Mouse (Mus musculus): ENCODE results near the gene Ggnbp2. TPM values are rescaled to one million over a fixed set of nuclear protein-coding genes. Genes with fewer than 3 reads are reported as not detected.
A peak's percentile ranks its signal among the peaks of the same experiment; 100 is the strongest.

Ggnbp2 gene
- 78.0 and 80.2 TPM in 2 replicates for polyA plus RNA-seq (2014; fragmentation: Nextera tagmentation; extraction: Ambion mirVana)

DNA sequence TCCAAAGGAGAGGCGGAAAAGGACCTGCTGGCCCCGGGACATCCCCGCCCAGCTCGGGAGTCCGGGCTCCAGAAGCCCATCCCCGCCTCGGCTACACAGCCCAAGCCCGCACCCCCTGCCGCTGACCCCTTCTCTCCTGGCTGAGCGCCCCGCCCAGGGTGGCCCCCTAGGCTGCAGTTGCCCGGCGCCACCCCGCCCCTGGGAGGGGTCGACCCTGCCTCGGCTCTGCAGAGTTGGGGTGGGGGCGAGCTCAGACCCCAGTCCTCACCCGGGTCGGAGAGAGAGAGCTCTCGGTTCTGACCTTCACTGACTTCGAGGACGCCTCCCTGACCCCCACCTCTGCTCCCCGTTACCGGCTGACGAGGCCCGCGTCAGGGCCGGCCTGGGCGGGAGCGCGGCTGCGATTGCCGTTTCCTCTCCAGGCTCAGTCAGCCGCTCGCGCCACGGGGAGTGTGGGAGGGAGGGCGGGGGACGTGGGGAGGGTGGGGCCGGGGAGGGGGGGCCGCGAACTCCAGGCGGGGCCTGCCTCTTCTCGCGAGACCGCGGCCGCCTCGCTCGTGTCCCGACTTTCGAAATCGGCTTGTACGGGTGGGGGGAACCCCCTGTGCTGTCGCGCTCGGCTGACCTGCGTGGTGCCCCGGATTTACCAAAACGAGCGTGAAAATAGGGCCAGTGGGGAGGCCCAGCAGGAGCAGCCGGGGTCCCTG is at the start of gene Ggnbp2:
Gene Ggnbp2 (minus strand): TSS at position 481 of the 707 bp plus-strand sequence.
- ATAC-seq (replicated peaks; ENCODE audit: low FRiP score) (peak; percentile 79), DNase-seq (ENCODE audit: low spot score) (peak; percentile 95)
- peak within 1 kb of the TSS; percentile 98 for H3K9ac ChIP-seq (ENCODE audit: low read depth, low read length)
- H3K4me2 ChIP-seq = peak within 1 kb of the TSS; percentile 88
- H3K4me3 ChIP-seq (ENCODE audit: low read depth, low read length) = peak within 1 kb of the TSS; percentile 79
- H3K36me3 ChIP-seq (ENCODE audit: control insufficient read depth, insufficient read depth, low read length) = no peaks in the 10 kb centered on the region
- peaks cover 27% of the 10 kb centered on the region for H3K4me1 ChIP-seq (replicated peaks; ENCODE audit: control insufficient read depth, insufficient read depth, low read length)
- no peaks in the 10 kb centered on the region for H3K27me3 ChIP-seq (replicated peaks; ENCODE audit: control insufficient read depth, insufficient read depth, low read length)
- 0% methylated on average over 55 of the region's 62 CpGs for WGBS
- H3K27ac ChIP-seq (ENCODE audit: low read depth, low read length) = peak within 1 kb of the TSS; percentile 99
- H3K9me3 ChIP-seq (ENCODE audit: control insufficient read depth, low read length) = no peaks in the 10 kb centered on the region

DNA sequence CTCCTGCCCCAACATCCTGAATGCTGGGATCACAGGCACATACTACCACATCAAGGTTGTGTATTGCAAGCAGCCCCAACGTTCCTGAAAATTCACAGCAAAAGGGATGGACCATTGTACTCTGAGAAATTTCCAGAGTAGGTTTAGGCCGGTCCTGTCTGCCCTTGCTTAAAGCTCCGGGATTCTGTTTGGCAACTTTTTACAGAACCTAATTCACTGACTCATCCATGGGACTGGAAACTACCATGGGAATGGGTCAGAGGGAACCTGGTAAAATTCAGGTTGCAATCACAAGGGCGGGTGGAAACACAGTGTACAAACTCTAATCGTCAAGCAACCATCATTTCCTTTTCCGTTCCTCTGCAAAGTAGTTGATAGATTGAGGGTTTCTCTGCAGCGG is 49.3 kb upstream of the Ggnbp2 start:
- Histone ChIP-seq H3K4me3 (ENCODE audit: low read depth, low read length) (no peak overlapping the region), H3K4me2 (no peak overlapping the region), H3K9me3 (ENCODE audit: control insufficient read depth, low read length) (no peaks in the 10 kb centered on the region), H3K36me3 (ENCODE audit: control insufficient read depth, insufficient read depth, low read length) (no peaks in the 10 kb centered on the region), H3K27me3 (replicated peaks; ENCODE audit: control insufficient read depth, insufficient read depth, low read length) (no peaks in the 10 kb centered on the region), H3K27ac (ENCODE audit: low read depth, low read length) (no peak overlapping the region), H3K4me1 (replicated peaks; ENCODE audit: control insufficient read depth, insufficient read depth, low read length) (peaks cover 5% of the 10 kb centered on the region), H3K9ac (ENCODE audit: low read depth, low read length) (no peak overlapping the region)
- ATAC-seq (replicated peaks; ENCODE audit: low FRiP score) = no peak
- DNase-seq (ENCODE audit: low spot score) = no peak
- WGBS = 57% methylated on average over 7 of the region's 7 CpGs

- no peaks in the 10 kb centered on the region for H3K9me3 ChIP-seq (ENCODE audit: control insufficient read depth, low read length)
- no peaks in the 10 kb centered on the region for H3K27me3 ChIP-seq (replicated peaks; ENCODE audit: control insufficient read depth, insufficient read depth, low read length)
- 33% methylated on average over 3 of the region's 3 CpGs for WGBS
- H3K4me1 ChIP-seq (replicated peaks; ENCODE audit: control insufficient read depth, insufficient read depth, low read length) = peaks cover 5% of the 10 kb centered on the region
- H3K36me3 ChIP-seq (ENCODE audit: control insufficient read depth, insufficient read depth, low read length) = no peaks in the 10 kb centered on the region
- no peak overlapping the region for H3K4me2 ChIP-seq
- DNase-seq (ENCODE audit: low spot score) (no peak), ATAC-seq (replicated peaks; ENCODE audit: low FRiP score) (no peak; the same call in 1 of the 2 replicates)
- H3K4me3 ChIP-seq (ENCODE audit: low read depth, low read length) = no peak overlapping the region
- no peak overlapping the region for H3K27ac ChIP-seq (ENCODE audit: low read depth, low read length)
- no peak overlapping the region for H3K9ac ChIP-seq (ENCODE audit: low read depth, low read length)
Measured at GRCm38 (mm10) chr11:84919276-84919675, 48.7 kb upstream of the Ggnbp2 start.

DNA sequence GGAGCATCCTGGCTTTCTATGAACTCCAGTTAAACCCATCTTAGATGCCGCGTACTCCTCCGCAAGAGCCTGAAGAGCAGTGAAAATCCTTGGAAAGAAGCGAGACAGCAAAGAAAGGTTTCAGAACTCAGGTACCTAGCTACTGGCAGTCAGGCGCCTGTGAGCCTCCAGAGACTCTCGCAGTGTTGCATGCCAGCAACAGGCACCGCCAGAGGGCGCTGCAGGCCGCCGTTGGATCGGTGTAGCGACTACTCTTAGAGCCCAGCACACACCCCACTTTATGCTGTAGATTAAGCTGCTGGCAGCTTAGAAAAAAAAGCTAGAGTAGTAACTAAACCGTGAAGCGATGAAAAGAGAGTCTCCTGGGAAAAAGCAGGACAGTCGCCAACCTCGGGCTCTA is 47.8 kb upstream of the Ggnbp2 start:
- ATAC-seq (replicated peaks; ENCODE audit: low FRiP score) = peak; percentile 80
- WGBS = 7% methylated on average over 16 of the region's 16 CpGs
- no peak overlapping the region for H3K4me3 ChIP-seq (ENCODE audit: low read depth, low read length)
- H3K9me3 ChIP-seq (ENCODE audit: control insufficient read depth, low read length) = no peaks in the 10 kb centered on the region
- H3K4me2 ChIP-seq = peak overlapping the region; percentile 51
- H3K27ac ChIP-seq (ENCODE audit: low read depth, low read length) = no peak overlapping the region
- H3K9ac ChIP-seq (ENCODE audit: low read depth, low read length) = 0 out of 2 replicates have a peak overlapping the region, but pooled peaks have one; percentile 41
- no peaks in the 10 kb centered on the region for H3K36me3 ChIP-seq (ENCODE audit: control insufficient read depth, insufficient read depth, low read length)
- no peaks in the 10 kb centered on the region for H3K27me3 ChIP-seq (replicated peaks; ENCODE audit: control insufficient read depth, insufficient read depth, low read length)
- DNase-seq (ENCODE audit: low spot score) = peak; percentile 84
- H3K4me1 ChIP-seq (replicated peaks; ENCODE audit: control insufficient read depth, insufficient read depth, low read length) = peaks cover 5% of the 10 kb centered on the region

- no peaks in the 10 kb centered on the region for H3K9me3 ChIP-seq (ENCODE audit: control insufficient read depth, low read length)
- H3K36me3 ChIP-seq (ENCODE audit: control insufficient read depth, insufficient read depth, low read length) = peaks cover 8% of the 10 kb centered on the region
- peaks cover 5% of the 10 kb centered on the region for H3K4me1 ChIP-seq (replicated peaks; ENCODE audit: control insufficient read depth, insufficient read depth, low read length)
- peak overlapping the region; percentile 83 for H3K4me3 ChIP-seq (ENCODE audit: low read depth, low read length)
- H3K27ac ChIP-seq (ENCODE audit: low read depth, low read length) = no peak overlapping the region
- H3K4me2 ChIP-seq = peak overlapping the region; percentile 57
- H3K27me3 ChIP-seq (replicated peaks; ENCODE audit: control insufficient read depth, insufficient read depth, low read length) = no peaks in the 10 kb centered on the region
- ATAC-seq (replicated peaks; ENCODE audit: low FRiP score) = no peak
- peak overlapping the region; percentile 83 for H3K9ac ChIP-seq (ENCODE audit: low read depth, low read length)
- WGBS = 61% methylated on average over 7 of the region's 7 CpGs
- DNase-seq (ENCODE audit: low spot score) = no peak
Measured at GRCm38 (mm10) chr11:84916703-84917300, 46.2 kb upstream of the Ggnbp2 start.

DNA sequence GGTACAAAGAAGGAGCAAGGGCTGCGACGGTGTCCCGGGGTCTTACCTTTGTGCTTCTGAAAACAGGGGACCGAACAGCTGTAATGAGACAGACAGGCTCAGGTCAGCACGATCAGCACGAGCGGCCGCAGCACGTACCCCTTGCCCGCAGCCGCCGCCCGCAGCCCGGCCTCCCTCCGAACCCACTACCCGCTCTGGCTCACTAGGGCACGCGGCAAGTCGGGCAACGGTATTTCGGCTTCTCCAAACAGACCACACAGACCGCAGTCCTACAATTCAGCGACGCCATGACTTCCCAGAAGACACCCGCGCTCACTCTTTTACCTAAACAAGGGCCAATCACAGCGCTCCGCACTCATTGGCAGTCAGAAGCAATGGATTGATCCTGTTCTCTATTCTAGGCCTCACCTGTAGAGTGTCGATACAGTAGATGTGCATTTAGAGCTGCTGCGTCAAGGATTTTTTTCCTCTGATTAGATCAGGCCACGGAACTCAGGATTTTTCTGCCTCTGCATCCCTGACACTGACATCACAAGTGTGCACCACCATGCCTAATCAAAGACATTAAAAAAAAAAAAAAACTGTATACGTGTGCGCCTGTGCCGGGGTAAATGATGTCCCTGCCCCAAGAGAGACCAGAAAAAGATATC is 45.6 kb upstream of the Ggnbp2 start, which contains the start of gene Znhit3:
Gene Znhit3 (minus strand): TSS at position 314 of the 650 bp plus-strand sequence.
- peaks cover 8% of the 10 kb centered on the region for H3K36me3 ChIP-seq (ENCODE audit: control insufficient read depth, insufficient read depth, low read length)
- H3K9ac ChIP-seq (ENCODE audit: low read depth, low read length) = peak within 1 kb of the TSS; percentile 83
- H3K4me2 ChIP-seq = peak within 1 kb of the TSS; percentile 57
- H3K4me1 ChIP-seq (replicated peaks; ENCODE audit: control insufficient read depth, insufficient read depth, low read length) = peaks cover 5% of the 10 kb centered on the region
- no peaks in the 10 kb centered on the region for H3K27me3 ChIP-seq (replicated peaks; ENCODE audit: control insufficient read depth, insufficient read depth, low read length)
- peak within 1 kb of the TSS; percentile 83 for H3K4me3 ChIP-seq (ENCODE audit: low read depth, low read length)
- H3K9me3 ChIP-seq (ENCODE audit: control insufficient read depth, low read length) = no peaks in the 10 kb centered on the region
- ATAC-seq (replicated peaks; ENCODE audit: low FRiP score) = peak; percentile 82
- H3K27ac ChIP-seq (ENCODE audit: low read depth, low read length) = peak within 1 kb of the TSS; percentile 6; the same call in 1 of the 2 replicates
- WGBS = 4% methylated on average over 34 of the region's 34 CpGs
- peak; percentile 71 for DNase-seq (ENCODE audit: low spot score)

DNA sequence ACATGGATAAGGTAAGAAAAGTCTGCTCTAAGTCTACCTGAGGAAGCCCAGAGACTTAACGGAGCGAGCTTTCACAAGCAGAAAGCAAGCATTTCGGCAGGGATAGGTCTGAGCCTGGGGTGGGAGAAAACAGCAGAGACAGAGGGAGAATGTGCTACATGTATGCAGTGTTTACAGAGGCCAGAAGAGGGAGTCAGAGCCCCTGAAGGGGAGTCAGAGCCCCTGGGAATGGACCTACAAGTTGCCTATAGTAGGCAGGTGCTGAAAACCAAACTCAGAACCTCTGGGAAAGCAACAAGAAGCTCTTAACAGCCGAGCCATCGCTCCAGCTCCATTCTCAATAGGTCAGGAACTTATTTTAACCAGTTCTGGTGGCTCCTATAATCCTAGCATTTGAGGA is 44.1 kb upstream of the Ggnbp2 start:
- H3K4me3 ChIP-seq (ENCODE audit: low read depth, low read length) = peak overlapping the region; percentile 83
- no peak overlapping the region for H3K9ac ChIP-seq (ENCODE audit: low read depth, low read length)
- peaks cover 15% of the 10 kb centered on the region for H3K36me3 ChIP-seq (ENCODE audit: control insufficient read depth, insufficient read depth, low read length)
- H3K4me2 ChIP-seq = peak overlapping the region; percentile 57
- 78% methylated on average over 5 of the region's 5 CpGs for WGBS
- no peaks in the 10 kb centered on the region for H3K9me3 ChIP-seq (ENCODE audit: control insufficient read depth, low read length)
- H3K4me1 ChIP-seq (replicated peaks; ENCODE audit: control insufficient read depth, insufficient read depth, low read length) = peaks cover 5% of the 10 kb centered on the region
- no peaks in the 10 kb centered on the region for H3K27me3 ChIP-seq (replicated peaks; ENCODE audit: control insufficient read depth, insufficient read depth, low read length)
- DNase-seq (ENCODE audit: low spot score) (no peak), ATAC-seq (replicated peaks; ENCODE audit: low FRiP score) (no peak)
- no peak overlapping the region for H3K27ac ChIP-seq (ENCODE audit: low read depth, low read length)

- no peak overlapping the region for H3K27ac ChIP-seq (ENCODE audit: low read depth, low read length)
- H3K9ac ChIP-seq (ENCODE audit: low read depth, low read length) = no peak overlapping the region
- H3K4me2 ChIP-seq = no peak overlapping the region
- ATAC-seq (replicated peaks; ENCODE audit: low FRiP score) = no peak
- H3K4me1 ChIP-seq (replicated peaks; ENCODE audit: control insufficient read depth, insufficient read depth, low read length) = no peaks in the 10 kb centered on the region
- H3K4me3 ChIP-seq (ENCODE audit: low read depth, low read length) = no peak overlapping the region
- H3K9me3 ChIP-seq (ENCODE audit: control insufficient read depth, low read length) = no peaks in the 10 kb centered on the region
- no peaks in the 10 kb centered on the region for H3K27me3 ChIP-seq (replicated peaks; ENCODE audit: control insufficient read depth, insufficient read depth, low read length)
- peaks cover 34% of the 10 kb centered on the region for H3K36me3 ChIP-seq (ENCODE audit: control insufficient read depth, insufficient read depth, low read length)
- 91% methylated on average over 4 of the region's 4 CpGs for WGBS
- no peak for DNase-seq (ENCODE audit: low spot score)
Measured at GRCm38 (mm10) chr11:84910411-84910810, 39.8 kb upstream of the Ggnbp2 start.

Measured in liver, embryonic 11.5 days (tissue).